Mouse (Mus musculus) mouse trophoblast stem cell (cell line): ENCODE measurements around the gene Adgrl3.

ENCODE experiments used
- in situ Hi-C, 2 experiments: fragments of 300-500 bp; cut with MseI, MboI; formaldehyde crosslinking; loops; 2 replicates in 1 of 2; 3 replicates in 1 of 2; pipeline ENCODE4 v1.15.1; 2025

The Adgrl3 gene

DNA sequence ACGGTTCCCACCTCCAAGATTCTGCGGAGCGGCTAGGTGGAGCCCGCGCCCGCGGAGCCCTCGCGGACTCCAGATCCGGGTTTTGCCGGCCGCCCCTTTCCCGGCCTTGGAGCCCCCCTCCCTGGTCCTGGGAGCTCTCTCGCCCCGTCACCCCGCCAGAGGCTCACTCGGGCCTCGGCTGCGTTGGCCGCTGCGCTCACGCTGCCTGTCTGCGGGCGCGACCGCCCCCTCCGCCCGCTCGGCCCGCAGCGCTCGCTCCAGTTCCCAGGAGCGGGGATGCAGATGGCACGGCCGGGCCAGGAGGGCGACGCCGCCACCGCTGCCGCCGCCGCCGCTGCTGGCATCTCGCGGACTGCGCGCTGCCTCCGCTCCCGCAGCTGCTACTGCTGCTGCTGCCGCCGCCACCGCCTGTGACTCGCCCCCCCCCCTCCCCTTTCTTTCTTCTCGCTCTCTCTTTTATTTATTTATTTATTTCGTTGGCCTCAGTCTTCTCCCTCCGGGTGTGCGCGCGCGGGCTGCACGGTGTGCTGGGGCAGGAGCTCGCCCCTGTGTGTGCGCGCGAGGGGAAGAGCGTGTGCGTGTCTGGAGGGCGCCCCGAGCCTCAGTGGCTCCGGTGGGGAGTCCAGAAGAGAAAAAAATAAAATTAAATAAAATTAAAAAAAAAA, at the start of gene Adgrl3:
Gene Adgrl3 (plus strand): TSS at position 549 of the 665 bp plus-strand sequence.
- in situ Hi-C loops: no loop called here

GRCm38 (mm10) chr5:81019166-81019565, 772 bp upstream of the Adgrl3 start:
- in situ Hi-C loops: no loop called here

- in situ Hi-C loops: no loop called here
Measured at GRCm38 (mm10) chr5:81020281-81021005, 505 bp downstream of the Adgrl3 start.

DNA sequence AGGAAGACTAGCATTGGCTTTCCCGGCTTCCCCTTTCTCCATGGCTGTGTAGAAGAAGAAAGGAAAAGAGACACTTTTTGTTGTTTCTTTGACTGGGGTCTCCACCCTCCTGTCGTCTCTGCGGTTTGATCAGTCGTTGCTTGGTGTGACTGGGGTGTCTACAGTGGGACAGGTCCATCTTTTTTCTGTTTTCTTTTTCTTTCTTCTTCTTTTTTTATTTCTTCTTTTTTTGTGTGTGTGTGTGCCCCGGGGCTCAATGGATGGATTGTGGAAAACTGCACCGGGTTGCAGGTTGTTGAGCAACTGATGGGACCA, 1.0 kb downstream of the Adgrl3 start:
- in situ Hi-C loops: no loop called here

DNA sequence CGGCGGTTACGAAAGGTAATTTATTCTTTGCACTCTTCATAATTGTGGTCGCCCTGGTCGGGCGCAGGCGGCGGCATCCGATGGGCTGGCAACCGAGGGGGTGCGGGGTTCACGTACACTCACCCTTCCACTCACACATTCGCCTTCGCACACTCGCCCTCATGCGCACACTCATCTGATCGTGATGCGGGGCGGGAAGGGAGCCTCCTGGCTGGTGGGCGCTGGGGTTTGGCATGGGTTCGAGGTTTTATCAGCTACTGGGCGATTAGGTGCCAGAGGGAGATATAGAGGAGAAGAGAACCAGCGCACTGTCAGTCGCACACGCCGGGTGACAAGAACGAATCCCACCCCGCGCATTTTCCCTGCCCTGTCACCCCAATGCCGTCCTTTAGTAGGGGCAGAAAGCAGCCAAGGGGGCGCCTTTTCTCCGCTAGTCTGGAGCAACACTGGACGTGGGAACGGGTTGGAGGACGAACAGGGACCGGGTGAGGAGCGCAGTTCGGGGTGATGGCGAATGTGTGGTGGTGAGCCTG, 1.5 kb downstream of the Adgrl3 start:
- in situ Hi-C loops: no loop called here

DNA sequence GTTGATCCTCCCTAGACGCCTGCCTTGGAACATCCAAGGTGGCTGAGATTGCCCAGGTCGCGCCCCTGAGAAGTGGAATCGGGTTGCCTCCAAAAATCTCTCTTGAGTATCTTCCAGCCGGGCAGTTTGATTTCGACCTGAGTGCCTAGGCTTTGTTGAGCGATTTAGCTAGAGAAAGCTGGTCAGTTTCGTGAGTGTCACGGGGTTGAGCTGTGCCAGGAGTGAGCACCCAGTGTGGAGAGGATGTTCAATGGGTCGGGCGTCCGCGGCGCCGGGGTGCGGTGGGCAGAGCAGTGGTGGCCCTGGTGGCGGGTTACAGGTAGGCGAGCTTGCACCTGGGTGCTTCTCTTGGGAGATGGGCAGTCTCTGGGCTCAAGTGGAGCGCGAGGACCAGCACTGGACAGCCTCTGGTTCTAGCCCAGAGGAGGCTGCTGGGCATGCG, 1.9 kb downstream of the Adgrl3 start:
- in situ Hi-C loops: no loop called here

DNA sequence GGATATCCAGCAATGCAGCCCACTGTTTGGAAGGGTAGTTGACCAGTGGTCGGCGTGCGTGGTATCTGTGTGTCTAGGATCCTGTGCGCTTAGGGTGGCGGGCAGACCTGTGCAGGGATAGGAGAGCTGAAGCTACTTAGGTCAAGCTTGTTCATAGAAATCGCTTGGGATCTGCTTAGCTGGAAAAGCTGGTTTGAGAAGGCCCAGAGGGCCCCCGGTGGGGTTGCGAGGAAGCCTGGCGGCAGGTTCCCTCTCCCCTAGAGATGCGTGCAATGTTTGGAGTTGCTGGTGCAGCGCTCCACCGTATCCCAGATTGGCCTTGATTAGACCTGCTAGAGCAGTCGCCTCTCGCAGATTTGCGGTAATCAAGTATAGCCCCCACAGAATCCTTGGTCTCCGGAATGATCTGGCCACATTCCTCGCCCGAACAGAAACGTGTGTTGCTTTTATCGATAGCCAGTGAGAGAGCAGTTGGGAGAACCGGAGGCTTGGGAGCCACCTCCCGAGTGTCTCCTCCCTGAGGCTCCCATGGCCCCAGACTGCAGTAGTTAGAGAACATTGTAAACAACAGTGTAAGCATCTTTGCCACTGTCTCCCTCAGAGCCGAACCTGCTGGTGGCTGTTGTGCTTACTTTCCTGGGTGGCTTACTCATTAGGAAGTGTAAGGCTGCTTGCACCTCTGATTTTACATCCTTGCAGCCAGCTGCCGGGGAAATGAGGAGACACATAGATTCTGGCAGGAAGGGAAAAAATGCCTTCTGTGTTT, 2.6 kb downstream of the Adgrl3 start:
- in situ Hi-C loops: no loop called here

GRCm38 (mm10) chr5:81023923-81024715, 4.2 kb downstream of the Adgrl3 start:
- in situ Hi-C loops: no loop called here

DNA sequence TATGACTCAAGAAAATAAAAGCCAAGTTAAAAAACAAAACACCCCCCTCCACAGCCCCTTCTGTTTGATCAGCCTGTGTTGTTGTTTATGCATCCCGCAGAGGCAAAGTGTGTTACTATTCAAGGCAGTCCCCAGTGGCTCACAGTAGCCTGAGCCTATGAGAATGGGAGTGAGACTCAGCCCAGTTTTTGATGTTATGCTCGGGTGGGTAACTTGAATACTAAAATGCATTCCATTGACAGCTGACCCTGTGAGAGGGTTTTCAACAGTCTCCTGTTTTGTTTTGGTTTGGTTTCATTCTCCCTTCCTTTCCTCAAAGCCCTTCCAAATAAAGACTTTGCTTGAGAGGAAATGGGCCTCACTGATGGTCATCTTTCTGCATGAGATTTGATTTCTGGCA, 8.9 kb downstream of the Adgrl3 start:
- in situ Hi-C loops: no loop called here

- in situ Hi-C loops: no loop called here
Measured at GRCm38 (mm10) chr5:81037091-81037490, 17.2 kb downstream of the Adgrl3 start.

DNA sequence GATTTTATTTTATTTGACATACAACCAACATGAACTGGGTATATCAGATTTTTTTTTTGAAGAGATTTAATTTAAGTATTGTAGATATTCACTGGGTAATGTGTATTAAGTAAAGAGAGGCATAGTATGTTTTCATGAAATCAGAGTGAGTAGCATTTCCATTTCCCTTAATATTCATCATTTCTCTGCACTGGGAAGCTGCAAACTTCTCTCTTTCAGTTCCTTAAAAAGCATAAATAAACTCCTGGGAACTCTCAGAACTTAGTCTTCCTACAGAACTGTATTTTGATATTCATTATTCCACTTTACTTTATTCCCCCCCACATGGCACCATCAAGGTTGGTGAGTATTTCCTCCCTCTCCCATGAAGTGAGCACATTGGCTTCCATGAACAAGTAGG, 23.9 kb downstream of the Adgrl3 start:
- in situ Hi-C loops: no loop called here

GRCm38 (mm10) chr5:81046128-81046527, 26.2 kb downstream of the Adgrl3 start:
- in situ Hi-C loops: no loop called here

DNA sequence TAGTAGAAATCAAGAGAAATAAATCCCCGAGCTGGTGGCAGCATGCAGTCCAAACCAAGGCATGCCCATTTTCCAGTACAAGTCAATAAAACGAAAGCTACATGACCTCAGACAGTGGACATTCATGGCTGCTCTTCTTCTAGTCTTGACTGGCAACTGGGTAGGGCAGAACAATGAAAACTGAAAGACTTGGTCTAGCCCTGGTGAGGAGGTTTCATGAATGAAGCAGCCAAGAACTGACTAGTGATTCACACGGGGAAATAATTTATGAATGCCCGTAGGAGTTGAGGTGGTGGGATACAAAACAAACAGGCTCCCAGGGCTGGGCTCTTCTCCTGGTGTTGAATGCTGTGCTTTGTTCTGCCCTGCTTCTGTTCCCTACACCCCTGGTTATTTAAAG, 34.7 kb downstream of the Adgrl3 start:
- in situ Hi-C loops: no loop called here

- in situ Hi-C loops: no loop called here
Measured at GRCm38 (mm10) chr5:81055253-81055652, 35.3 kb downstream of the Adgrl3 start.

DNA sequence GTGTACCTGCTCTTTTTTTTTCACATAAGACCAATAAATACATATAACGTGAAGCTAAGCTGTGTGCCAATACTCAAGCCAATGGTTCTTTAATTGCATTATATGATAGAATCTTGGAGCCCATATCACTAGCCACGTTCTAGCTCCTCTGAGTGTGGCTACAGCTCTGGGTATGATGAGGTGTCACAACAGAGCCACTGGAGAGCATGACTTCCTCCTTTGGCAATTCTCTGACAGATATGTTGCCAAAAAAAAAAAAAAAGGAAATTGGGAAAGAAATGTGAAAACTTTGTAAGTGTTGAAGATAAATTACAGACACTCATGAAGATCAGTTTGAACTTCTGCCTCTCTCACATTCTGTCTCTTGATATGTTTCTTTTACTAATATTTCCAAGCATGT, 38.2 kb downstream of the Adgrl3 start:
- in situ Hi-C loops: no loop called here

GRCm38 (mm10) chr5:81060950-81061349, 41.0 kb downstream of the Adgrl3 start:
- in situ Hi-C loops: no loop called here

DNA sequence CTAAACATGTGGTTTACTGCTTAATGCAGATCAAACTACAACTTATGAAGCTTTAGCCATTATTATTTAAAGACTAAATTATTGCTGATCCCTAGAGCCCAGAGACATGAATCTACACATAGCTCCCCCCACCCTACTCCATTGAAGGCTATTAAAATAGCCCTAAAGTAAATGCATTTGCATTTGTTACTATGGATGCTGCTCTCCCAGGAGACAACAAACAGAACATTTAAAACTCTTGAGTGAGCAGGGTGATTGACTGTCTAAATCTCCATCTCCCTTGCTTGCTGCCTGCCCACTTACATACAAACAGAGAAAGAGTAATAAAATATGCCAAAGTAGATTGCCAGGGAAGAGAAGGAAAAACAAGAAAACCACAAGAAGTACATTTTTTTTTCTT, 41.4 kb downstream of the Adgrl3 start:
- in situ Hi-C loops: no loop called here

DNA sequence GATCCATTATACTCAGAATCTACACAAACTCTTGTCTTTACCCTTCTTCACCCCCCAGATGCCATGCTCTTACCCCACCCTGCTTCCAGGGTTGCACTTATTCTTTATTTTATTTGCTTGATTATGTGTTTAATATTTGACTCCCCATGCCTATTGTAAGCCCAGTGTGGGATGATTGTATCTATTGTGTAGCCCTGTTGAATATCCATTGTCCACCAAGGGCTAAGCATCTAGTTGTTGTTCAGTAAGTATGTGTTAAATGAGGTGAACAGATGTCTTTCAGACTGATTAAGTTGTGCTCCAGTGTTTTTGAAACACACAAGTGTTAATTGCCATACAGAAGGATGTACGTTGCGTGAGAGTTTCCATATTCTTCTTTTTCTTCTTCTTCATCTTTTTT, 44.1 kb downstream of the Adgrl3 start:
- in situ Hi-C loops: no loop called here

DNA sequence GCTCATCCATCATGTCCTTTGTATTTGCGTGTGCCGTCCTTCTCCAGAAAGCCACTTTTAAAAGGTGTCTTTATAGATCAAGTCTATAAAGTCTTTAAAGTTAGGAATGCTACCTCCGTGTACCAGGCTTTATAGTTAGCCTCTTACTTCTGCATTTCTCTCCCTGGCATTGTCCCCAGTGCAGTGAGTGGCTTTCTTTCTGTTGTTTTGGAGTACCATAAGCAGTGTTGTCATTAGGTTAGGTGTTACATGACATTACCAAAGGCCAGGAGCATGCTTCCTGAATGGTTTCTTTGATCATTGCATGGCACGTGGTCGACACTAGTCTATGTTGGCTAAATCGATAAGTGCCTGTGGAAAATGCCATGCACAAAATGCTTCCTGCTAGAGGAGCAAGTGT, 48.2 kb downstream of the Adgrl3 start:
- in situ Hi-C loops: no loop called here

DNA sequence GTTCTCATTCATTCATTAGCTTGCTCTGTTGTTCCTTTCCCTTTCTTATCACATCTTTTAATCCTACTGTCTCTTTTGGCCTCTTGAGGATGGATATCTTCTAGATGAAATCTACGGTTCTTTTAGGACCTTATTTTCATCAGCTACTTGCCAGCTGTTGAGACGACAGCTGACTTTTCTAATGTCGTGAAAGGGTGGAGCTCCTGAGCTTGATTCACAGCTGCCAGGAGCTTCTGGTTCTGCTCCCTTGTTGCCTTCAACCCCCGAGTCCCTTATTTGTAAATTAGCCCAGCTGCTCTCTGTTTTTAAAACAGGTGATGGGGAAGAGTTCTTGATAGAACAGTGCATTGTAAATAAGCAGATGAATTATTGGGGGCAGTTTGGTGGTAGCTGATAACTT, 48.9 kb downstream of the Adgrl3 start:
- in situ Hi-C loops: no loop called here

DNA sequence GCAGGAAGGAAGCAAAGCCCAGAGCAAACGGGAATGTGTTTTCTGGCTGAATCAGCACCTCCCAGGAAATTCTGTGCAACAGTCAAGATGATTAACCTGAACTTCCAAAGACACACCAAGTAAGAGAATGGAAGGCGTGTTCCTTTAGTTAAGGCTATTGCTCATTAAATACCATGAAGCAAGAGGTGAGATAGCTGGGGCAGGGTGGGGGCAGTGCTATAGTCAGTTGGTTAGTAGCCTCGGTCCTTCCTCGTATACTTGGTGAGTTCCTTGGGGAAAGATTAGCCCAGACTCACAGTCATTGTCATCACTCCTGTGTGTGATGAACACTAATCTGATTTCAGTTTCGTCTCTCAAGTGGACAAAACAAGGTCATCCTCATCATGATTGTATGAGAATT, 53.0 kb downstream of the Adgrl3 start:
- in situ Hi-C loops: no loop called here

DNA sequence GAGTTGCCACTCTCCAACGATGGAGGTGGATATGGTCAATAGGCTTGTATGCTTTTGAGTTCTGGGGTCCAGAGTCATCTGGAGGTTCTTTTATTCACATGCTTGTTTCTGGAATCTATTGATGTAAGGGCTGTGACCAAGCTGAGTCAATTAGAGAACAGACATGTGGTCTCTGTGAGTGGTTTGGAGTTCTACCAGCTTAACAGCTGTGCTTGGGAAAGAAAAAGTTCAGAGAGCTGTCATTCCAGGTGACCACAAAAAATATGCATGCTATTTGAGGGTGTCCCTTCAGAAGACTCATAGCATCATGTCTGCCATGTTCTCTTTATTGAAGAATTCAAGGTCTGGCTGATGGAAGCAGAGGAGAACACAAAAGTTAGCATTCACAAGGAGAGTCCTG, 53.9 kb downstream of the Adgrl3 start:
- in situ Hi-C loops: no loop called here
